In genomic region chr1:12478983-12479763, GRCm38 (mm10) we compare ENCODE assay signal across 13 mouse cellular contexts.
A peak's percentile ranks its signal among the peaks of the same experiment; 100 is the strongest.
DNase-seq lines count a peak whose midpoint lies in the region.
"Had no signal": no experiment of that assay in that cellular context is flagged by ENCODE, and none has a peak within 500 bp of the region (broad histone marks: within the 10 kb centered on the region; RNA-seq: fewer than 3 reads in every experiment).

No protein-coding gene starts in this region.

- intact Hi-C loops in heart, postnatal 36 days (cut with DNase I) = no loop called here

- DNase-seq in heart, adult 9 months (ENCODE audit: low spot score in 2 of 2) = peak; percentile 12 to 24
- no peak for DNase-seq in heart, postnatal 36 days
- peak; percentile 5 to 12 for DNase-seq in kidney, postnatal 4 days
- no peak for DNase-seq in kidney, postnatal 14 days
- DNase-seq in urinary bladder, postnatal 14 days (ENCODE audit: low spot score) = peak; percentile 4
- no peak for DNase-seq in urinary bladder, postnatal 4 days (ENCODE audit: low spot score in 2 of 2)
- DNase-seq in spleen, postnatal 4 days (ENCODE audit: low spot score in 2 of 2) = no peak
- DNase-seq in spleen, adult 12 weeks (ENCODE audit: low spot score) = no peak
- DNase-seq: cerebellum, postnatal 14 days; gastrocnemius, postnatal 36 days; kidney, adult 9 months; right cerebral cortex, postnatal 14 days; thymus, adult 2 months had no signal

Comparison
In these comparisons a context has a peak if more than half of its experiments do, and no peak if none do; other contexts are left out.
1. DNase-seq: peak in heart, adult 9 months (2 of 2), kidney, postnatal 4 days (2 of 2) and urinary bladder, postnatal 14 days (single experiment); none in heart, postnatal 36 days (0 of 2), kidney, postnatal 14 days (single experiment), urinary bladder, postnatal 4 days (0 of 2), spleen, postnatal 4 days (0 of 2) and spleen, adult 12 weeks (single experiment).